Comparison of ENCODE assay signal across 8 mouse cellular contexts in genomic region chr12:21136462-21136751, GRCm38 (mm10).
DNase-seq lines count a peak whose midpoint lies in the region; ATAC-seq and TF ChIP-seq lines count a peak whose summit lies in the region.

No protein-coding gene starts in this region.

- H3K27ac ChIP-seq in cerebellum, adult 2 months (ENCODE audit: insufficient read depth, low read length) = peak overlapping the region; percentile 70
- no peak overlapping the region; the same call in 1 of the 2 replicates for H3K27ac ChIP-seq in midbrain, embryonic 14.5 days (replicated peaks; ENCODE audit: low read depth, low read length)
- H3K27ac ChIP-seq in midbrain, embryonic 10.5 days (replicated peaks) = no peak overlapping the region
- H3K27ac ChIP-seq in hindbrain, embryonic 15.5 days (replicated peaks) = peak overlapping the region; percentile 55
- peak overlapping the region; percentile 35; the same call in 1 of the 2 replicates for H3K27ac ChIP-seq in neural tube, embryonic 15.5 days (replicated peaks)

- H3K27me3 ChIP-seq in cerebellum, adult 2 months (ENCODE audit: control insufficient read depth, insufficient read depth, low read length) = no peaks in the 10 kb centered on the region
- no peaks in the 10 kb centered on the region for H3K27me3 ChIP-seq in midbrain, embryonic 14.5 days (ENCODE audit: control insufficient read depth, insufficient read depth, low read length)
- H3K27me3 ChIP-seq in midbrain, embryonic 10.5 days (ENCODE audit: low read depth, poor library complexity, severe bottlenecking) = no peaks in the 10 kb centered on the region
- H3K27me3 ChIP-seq in hindbrain, embryonic 15.5 days = no peaks in the 10 kb centered on the region
- no peaks in the 10 kb centered on the region for H3K27me3 ChIP-seq in neural tube, embryonic 15.5 days (replicated peaks)

- no peak for TF ChIP-seq CTCF in cerebellum, adult 2 months (IDR thresholded peaks at IDR 0.05; ENCODE audit: borderline replicate concordance, insufficient read depth, low read depth, low read length)

- no peaks in the 10 kb centered on the region for H3K36me3 ChIP-seq in midbrain, embryonic 14.5 days (ENCODE audit: control insufficient read depth, insufficient read depth, low read length)
- no peaks in the 10 kb centered on the region for H3K36me3 ChIP-seq in midbrain, embryonic 10.5 days
- H3K36me3 ChIP-seq in hindbrain, embryonic 15.5 days = no peaks in the 10 kb centered on the region
- H3K36me3 ChIP-seq in neural tube, embryonic 15.5 days = no peaks in the 10 kb centered on the region

- H3K9ac ChIP-seq in midbrain, embryonic 14.5 days (replicated peaks; ENCODE audit: low read length) = no peak overlapping the region
- no peak overlapping the region for H3K9ac ChIP-seq in hindbrain, embryonic 15.5 days
- no peak overlapping the region for H3K9ac ChIP-seq in neural tube, embryonic 15.5 days (replicated peaks)

- 3% methylated on average over 2 of the region's 2 CpGs for WGBS in cerebellum, adult 2 months
- WGBS in midbrain, embryonic 14.5 days = 89% methylated on average over 2 of the region's 2 CpGs
- WGBS in midbrain, embryonic 10.5 days = 87% methylated on average over 2 of the region's 2 CpGs
- WGBS in hindbrain, embryonic 15.5 days = 59% methylated on average over 2 of the region's 2 CpGs
- WGBS in neural tube, embryonic 15.5 days = 71% methylated on average over 2 of the region's 2 CpGs

- peaks cover 57% of the 10 kb centered on the region for H3K4me1 ChIP-seq in cerebellum, adult 2 months (ENCODE audit: control insufficient read depth, insufficient read depth, low read length)
- peaks cover 29% of the 10 kb centered on the region for H3K4me1 ChIP-seq in midbrain, embryonic 14.5 days (ENCODE audit: control insufficient read depth, insufficient read depth, low read length)
- H3K4me1 ChIP-seq in midbrain, embryonic 10.5 days = peaks cover 64% of the 10 kb centered on the region
- peaks cover 74% of the 10 kb centered on the region for H3K4me1 ChIP-seq in hindbrain, embryonic 15.5 days (replicated peaks)
- peaks cover 83% of the 10 kb centered on the region for H3K4me1 ChIP-seq in neural tube, embryonic 15.5 days

- H3K4me2 ChIP-seq in midbrain, embryonic 14.5 days (ENCODE audit: low read length) = no peak overlapping the region
- no peak overlapping the region for H3K4me2 ChIP-seq in hindbrain, embryonic 15.5 days
- H3K4me2 ChIP-seq in neural tube, embryonic 15.5 days = no peak overlapping the region

- DNase-seq in cerebellum, adult 2 months = peak; percentile 57 to 78
- no peak for DNase-seq in cerebellum, adult 11 months
- peak; percentile 47 for DNase-seq in midbrain, embryonic 14.5 days
- DNase-seq in midbrain, embryonic 10.5 days (ENCODE audit: low spot score) = no peak
- no peak for DNase-seq in gastrocnemius, adult 18-20 months (ENCODE audit: low spot score)
- DNase-seq in retina, postnatal 1 day = no peak

- no peak for TF ChIP-seq POLR2A in cerebellum, adult 2 months (IDR thresholded peaks at IDR 0.05; ENCODE audit: borderline replicate concordance, insufficient read depth, low read length)

- no peak overlapping the region for H3K4me3 ChIP-seq in cerebellum, adult 2 months (replicated peaks; ENCODE audit: insufficient read depth, low read depth, low read length)
- H3K4me3 ChIP-seq in midbrain, embryonic 14.5 days (replicated peaks; ENCODE audit: low read depth, low read length) = no peak overlapping the region
- H3K4me3 ChIP-seq in midbrain, embryonic 10.5 days = no peak overlapping the region
- H3K4me3 ChIP-seq in hindbrain, embryonic 15.5 days = no peak overlapping the region
- no peak overlapping the region for H3K4me3 ChIP-seq in neural tube, embryonic 15.5 days (replicated peaks)

- H3K9me3 ChIP-seq in midbrain, embryonic 14.5 days (ENCODE audit: control insufficient read depth, low read length) = no peaks in the 10 kb centered on the region
- H3K9me3 ChIP-seq in midbrain, embryonic 10.5 days (replicated peaks) = no peaks in the 10 kb centered on the region
- H3K9me3 ChIP-seq in hindbrain, embryonic 15.5 days = no peaks in the 10 kb centered on the region
- no peaks in the 10 kb centered on the region for H3K9me3 ChIP-seq in neural tube, embryonic 15.5 days (replicated peaks)

- no peak for ATAC-seq in midbrain, embryonic 14.5 days (ENCODE audit: low FRiP score, low TSS enrichment)
- ATAC-seq in hindbrain, embryonic 15.5 days (ENCODE audit: low FRiP score, low read depth) = peak; percentile 61
- peak; percentile 28; the same call in 1 of the 2 replicates for ATAC-seq in neural tube, embryonic 15.5 days (ENCODE audit: low FRiP score)

Comparison
In these comparisons a context has a peak if more than half of its experiments do, and no peak if none do; other contexts are left out.
1. DNase-seq: peak in cerebellum, adult 2 months (2 of 2) and midbrain, embryonic 14.5 days (single experiment); none in cerebellum, adult 11 months (single experiment), midbrain, embryonic 10.5 days (single experiment), gastrocnemius, adult 18-20 months (single experiment) and retina, postnatal 1 day (single experiment).
2. H3K27ac ChIP-seq: peak in cerebellum, adult 2 months (single experiment), hindbrain, embryonic 15.5 days (single experiment) and neural tube, embryonic 15.5 days (single experiment); none in midbrain, embryonic 14.5 days (single experiment) and midbrain, embryonic 10.5 days (single experiment).